Mouse (Mus musculus) embryonic stem cell, embryonic (primary cell): ENCODE data around the gene Srl.

ENCODE experiments used
- CTCF ChIA-PET, 4 experiments: fragments of 300-600 bp in 2 of 4; fragments of 350-600 bp in 2 of 4; sonication (Branson Sonifier 250); formaldehyde crosslinking; loops; one replicate each; lab custom pipeline; 2022; ENCODE audit warnings: inconsistent platforms in 2 of 4; lab: Charles Lee
- POLR2A ChIA-PET, 4 experiments: fragments of 300-600 bp in 2 of 4; fragments of 350-600 bp in 2 of 4; sonication (Branson Sonifier 250); formaldehyde crosslinking; loops; one replicate each; lab custom pipeline; 2022; ENCODE audit warnings: antibody characterized with exemption in 4 of 4, inconsistent platforms in 1 of 4; lab: Charles Lee

Srl gene

GRCm38 (mm10) chr16:4489114-4489624 is 52.4 kb downstream of the Srl start:
- POLR2A ChIA-PET = interaction anchor here in 3 of 4 experiments (0.6 to 4.2 kb wide), 35 partner anchors 8 to 1402 kb away, joined by 3 to 39 read pairs (median 4); partner anchors contain the start of genes Srl (in 3 of the 3) and Ubald1 (in 1 of the 3)

GRCm38 (mm10) chr16:4480616-4481265 is 60.9 kb downstream of the Srl start:
- ChIA-PET CTCF (interaction anchor here in 3 of 4 experiments (0.6 to 2.3 kb wide), 4 partner anchors 8 to 165 kb away, joined by 4 to 8 read pairs (median 5); no protein-coding TSS in a partner anchor), POLR2A (interaction anchor here in 3 of 4 experiments (1.0 to 2.5 kb wide), 4 partner anchors 9 to 78 kb away, joined by 3 to 10 read pairs (median 3); no protein-coding TSS in a partner anchor)

More at GRCm38 (mm10) chr16:4489114-4489624, 52.4 kb downstream of the Srl start:
- CTCF ChIA-PET = interaction anchor here (0.5 to 3.0 kb wide), 99 partner anchors 8 to 655 kb away, joined by 3 to 37 read pairs (median 4); partner anchors contain the start of genes Srl (in 4 of the 4), Naa60 (in 1 of the 4), Pam16 (in 1 of the 4) and Tfap4 (in 1 of the 4)

GRCm38 (mm10) chr16:4477591-4478215 is 63.9 kb downstream of the Srl start:
- ChIA-PET CTCF (interaction anchor here in 1 of 4 experiments (0.8 kb wide), 1 partner anchor 11 kb away, joined by 3 read pairs; no protein-coding TSS in a partner anchor), POLR2A (interaction anchor here in 1 of 4 experiments (0.6 kb wide), 1 partner anchor 11 kb away, joined by 4 read pairs; no protein-coding TSS in a partner anchor)

GRCm38 (mm10) chr16:4474882-4475803 is 66.5 kb downstream of the Srl start:
- POLR2A ChIA-PET = interaction anchor here (0.5 to 4.2 kb wide), 70 partner anchors 9 to 603 kb away, joined by 3 to 41 read pairs (median 3); partner anchors contain the start of genes Srl (in 3 of the 4), Tfap4 (in 2 of the 4), Trap1 (in 2 of the 4) and 1700037C18Rik (in 1 of the 4)
- CTCF ChIA-PET = interaction anchor here (0.5 to 2.8 kb wide), 36 partner anchors 9 to 780 kb away, joined by 3 to 16 read pairs (median 4); partner anchors contain the start of genes Pam16 (in 1 of the 4) and Srl (in 1 of the 4)

GRCm38 (mm10) chr16:4474040-4474881 is 67.4 kb downstream of the Srl start:
- ChIA-PET CTCF (interaction anchor here (0.5 to 2.8 kb wide), 26 partner anchors 8 to 781 kb away, joined by 3 to 16 read pairs (median 4); partner anchors contain the start of gene Srl (in 1 of the 4)), POLR2A (interaction anchor here (0.5 to 4.2 kb wide), 68 partner anchors 9 to 566 kb away, joined by 3 to 41 read pairs (median 4); partner anchors contain the start of genes Srl (in 3 of the 4), Coro7 (in 2 of the 4), 1700037C18Rik (in 1 of the 4) and Cdip1 (in 1 of the 4))

GRCm38 (mm10) chr16:4473231-4473630 is 68.4 kb downstream of the Srl start:
- CTCF ChIA-PET = interaction anchor here in 3 of 4 experiments (0.8 to 1.5 kb wide), 6 partner anchors 16 to 159 kb away, joined by 3 to 6 read pairs (median 3); no protein-coding TSS in a partner anchor
- POLR2A ChIA-PET = interaction anchor here in 2 of 4 experiments (0.9 to 4.2 kb wide), 18 partner anchors 9 to 408 kb away, joined by 3 to 26 read pairs (median 4); partner anchors contain the start of genes Srl (in 1 of the 2), Tfap4 (in 1 of the 2) and Ubald1 (in 1 of the 2)

GRCm38 (mm10) chr16:4472687-4473086 is 68.9 kb downstream of the Srl start:
- ChIA-PET POLR2A (interaction anchor here in 3 of 4 experiments (0.7 to 4.2 kb wide), 16 partner anchors 9 to 409 kb away, joined by 3 to 26 read pairs (median 4); partner anchors contain the start of genes Srl (in 1 of the 3) and Tfap4 (in 1 of the 3)), CTCF (interaction anchor here in 3 of 4 experiments (0.8 to 1.5 kb wide), 6 partner anchors 17 to 159 kb away, joined by 3 to 6 read pairs (median 3); no protein-coding TSS in a partner anchor)

- POLR2A ChIA-PET = interaction anchor here in 2 of 4 experiments (0.7 to 1.6 kb wide), 4 partner anchors 26 to 53 kb away, joined by 3 to 6 read pairs (median 3); no protein-coding TSS in a partner anchor
- CTCF ChIA-PET = interaction anchor here (0.6 to 1.8 kb wide), 15 partner anchors 12 to 181 kb away, joined by 3 to 21 read pairs (median 3); no protein-coding TSS in a partner anchor
Measured at GRCm38 (mm10) chr16:4469599-4470352, 71.8 kb downstream of the Srl start.

GRCm38 (mm10) chr16:4464529-4465089 is 77.0 kb downstream of the Srl start:
- CTCF ChIA-PET = interaction anchor here in 3 of 4 experiments (0.6 to 1.9 kb wide), 3 partner anchors 27 to 149 kb away, joined by 4 to 5 read pairs (median 5); no protein-coding TSS in a partner anchor
- POLR2A ChIA-PET = interaction anchor here in 3 of 4 experiments (0.7 to 1.9 kb wide), 5 partner anchors 8 to 11 kb away, joined by 3 to 11 read pairs (median 7); no protein-coding TSS in a partner anchor

GRCm38 (mm10) chr16:4457927-4458326 is 83.7 kb downstream of the Srl start:
- POLR2A ChIA-PET = interaction anchor here in 1 of 4 experiments (0.6 to 0.9 kb wide), 3 partner anchors 39 to 99 kb away, joined by 3 to 8 read pairs (median 3); no protein-coding TSS in a partner anchor
- CTCF ChIA-PET = interaction anchor here in 2 of 4 experiments (0.7 to 1.3 kb wide), 2 partner anchors 11 to 31 kb away, joined by 3 to 6 read pairs; no protein-coding TSS in a partner anchor

- POLR2A ChIA-PET = interaction anchor here (0.6 to 1.0 kb wide), 4 partner anchors 8 to 979 kb away, joined by 3 to 8 read pairs (median 5); no protein-coding TSS in a partner anchor
- CTCF ChIA-PET = no interaction called here
Measured at GRCm38 (mm10) chr16:4456391-4456790, 85.2 kb downstream of the Srl start.

- ChIA-PET POLR2A (interaction anchor here in 1 of 4 experiments (1.5 kb wide), 1 partner anchor 66 kb away, joined by 3 read pairs; no protein-coding TSS in a partner anchor), CTCF (no interaction called here)
Measured at GRCm38 (mm10) chr16:4455693-4456092, 85.9 kb downstream of the Srl start.

GRCm38 (mm10) chr16:4454563-4454962 is 87.1 kb downstream of the Srl start:
- ChIA-PET POLR2A (interaction anchor here in 2 of 4 experiments (0.6 to 1.5 kb wide), 3 partner anchors 67 to 738 kb away, joined by 3 read pairs; no protein-coding TSS in a partner anchor), CTCF (interaction anchor here in 2 of 4 experiments (0.6 to 1.1 kb wide), 2 partner anchors 24 to 113 kb away, joined by 3 to 6 read pairs; no protein-coding TSS in a partner anchor)

- ChIA-PET CTCF (interaction anchor here in 1 of 4 experiments (1.2 to 2.0 kb wide), 2 partner anchors 20 to 26 kb away, joined by 3 to 5 read pairs; no protein-coding TSS in a partner anchor), POLR2A (interaction anchor here in 1 of 4 experiments (0.7 to 1.1 kb wide), 2 partner anchors 29 to 38 kb away, joined by 3 read pairs; partner anchors contain the start of gene Adcy9)
Measured at GRCm38 (mm10) chr16:4449418-4449817, 92.2 kb downstream of the Srl start.
